16 mouse cellular contexts compared by ENCODE assay signal in genomic region chr2:166271373-166272189, GRCm38 (mm10).
A peak's percentile ranks its signal among the peaks of the same experiment; 100 is the strongest.
DNase-seq lines count a peak whose midpoint lies in the region; ATAC-seq lines count a peak whose summit lies in the region.
"Had no signal": no experiment of that assay in that cellular context is flagged by ENCODE, and none has a peak within 500 bp of the region (broad histone marks: within the 10 kb centered on the region; RNA-seq: fewer than 3 reads in every experiment).

No protein-coding gene starts in this region.

- no peak for ATAC-seq in forebrain, embryonic 11.5 days (replicated peaks; ENCODE audit: low FRiP score)
- no peak for ATAC-seq in hindbrain, embryonic 14.5 days (ENCODE audit: low FRiP score)

- intact Hi-C loops in heart, postnatal 36 days (cut with DNase I), result no loop called here

- no peak overlapping the region for H3K9ac ChIP-seq in forebrain, embryonic 11.5 days (ENCODE audit: low read length)
- peak overlapping the region; percentile 14; the same call in 1 of the 2 replicates for H3K9ac ChIP-seq in hindbrain, embryonic 14.5 days
- H3K9ac ChIP-seq: lung, embryonic 15.5 days had no signal

- H3K4me2 ChIP-seq in forebrain, embryonic 11.5 days (ENCODE audit: low read depth, low read length, severe bottlenecking), result no peak overlapping the region
- H3K4me2 ChIP-seq in hindbrain, embryonic 14.5 days (replicated peaks), result no peak overlapping the region
- H3K4me2 ChIP-seq: lung, embryonic 15.5 days had no signal

- H3K4me3 ChIP-seq in forebrain, embryonic 10.5 days, result no peak overlapping the region
- no peak overlapping the region for H3K4me3 ChIP-seq in forebrain, embryonic 11.5 days (ENCODE audit: low read depth, low read length)
- no peak overlapping the region for H3K4me3 ChIP-seq in hindbrain, embryonic 14.5 days (replicated peaks; ENCODE audit: low read length)
- H3K4me3 ChIP-seq: lung, embryonic 15.5 days; megakaryocyte, embryonic 14.5 days had no signal

- H3K9me3 ChIP-seq in forebrain, embryonic 10.5 days, result no peaks in the 10 kb centered on the region
- no peaks in the 10 kb centered on the region for H3K9me3 ChIP-seq in forebrain, embryonic 11.5 days (ENCODE audit: control insufficient read depth, low read length)
- H3K9me3 ChIP-seq in hindbrain, embryonic 14.5 days (ENCODE audit: control insufficient read depth, low read length), result no peaks in the 10 kb centered on the region
- H3K9me3 ChIP-seq: lung, embryonic 15.5 days; megakaryocyte, embryonic 14.5 days had no signal

- no peaks in the 10 kb centered on the region for H3K36me3 ChIP-seq in forebrain, embryonic 10.5 days (replicated peaks)
- no peaks in the 10 kb centered on the region for H3K36me3 ChIP-seq in forebrain, embryonic 11.5 days (ENCODE audit: control insufficient read depth, insufficient read depth, low read length)
- H3K36me3 ChIP-seq in hindbrain, embryonic 14.5 days (replicated peaks; ENCODE audit: control insufficient read depth, insufficient read depth), result no peaks in the 10 kb centered on the region
- H3K36me3 ChIP-seq: lung, embryonic 15.5 days had no signal

- DNase-seq in forebrain, embryonic 10.5 days (ENCODE audit: extremely low spot score, low spot score), result no peak
- DNase-seq in forebrain, embryonic 11.5 days (ENCODE audit: low spot score), result no peak
- DNase-seq in right cerebral cortex, adult 18-20 months, result peak; percentile 17
- DNase-seq in right cerebral cortex, postnatal 14 days, result no peak
- peak; percentile 47 for DNase-seq in hindbrain, embryonic 14.5 days (ENCODE audit: low spot score)
- DNase-seq in telencephalon, adult 2 months (ENCODE audit: low read depth, low spot score), result peak; percentile 72
- DNase-seq in yolk sac, embryonic 10.5 days (ENCODE audit: low spot score), result no peak
- no peak for DNase-seq in heart, postnatal 36 days
- DNase-seq: adrenal gland, postnatal 10 days; cerebellum, postnatal 25 days; kidney, adult 2 months; kidney, postnatal 4 days; spleen, adult 18-20 months; thymus, postnatal 4 days had no signal

- whole genome bisulfite sequencing in forebrain, embryonic 10.5 days, result 67% methylated on average over 11 of the region's 11 CpGs
- WGBS in forebrain, embryonic 11.5 days, result 55% methylated on average over 11 of the region's 11 CpGs
- 32% methylated on average over 11 of the region's 11 CpGs for WGBS in hindbrain, embryonic 14.5 days

- peaks cover 26% of the 10 kb centered on the region for H3K4me1 ChIP-seq in forebrain, embryonic 10.5 days
- peaks cover 6% of the 10 kb centered on the region for H3K4me1 ChIP-seq in forebrain, embryonic 11.5 days (replicated peaks; ENCODE audit: control insufficient read depth, insufficient read depth, low read length)
- peaks cover 19% of the 10 kb centered on the region for H3K4me1 ChIP-seq in hindbrain, embryonic 14.5 days (replicated peaks; ENCODE audit: control insufficient read depth, insufficient read depth, low read length)
- H3K4me1 ChIP-seq: megakaryocyte, embryonic 14.5 days had no signal

- H3K27me3 ChIP-seq in forebrain, embryonic 10.5 days (ENCODE audit: poor library complexity, severe bottlenecking), result peaks cover 10% of the 10 kb centered on the region; the same call in 1 of the 2 replicates
- H3K27me3 ChIP-seq in forebrain, embryonic 11.5 days (ENCODE audit: control insufficient read depth, insufficient read depth, low read length), result no peaks in the 10 kb centered on the region
- H3K27me3 ChIP-seq in hindbrain, embryonic 14.5 days (ENCODE audit: control insufficient read depth, insufficient read depth, low read length), result no peaks in the 10 kb centered on the region

- H3K27ac ChIP-seq in forebrain, embryonic 10.5 days, result peak overlapping the region; percentile 17
- H3K27ac ChIP-seq in forebrain, embryonic 11.5 days (ENCODE audit: low read depth, low read length), result no peak overlapping the region
- H3K27ac ChIP-seq in hindbrain, embryonic 14.5 days, result peak overlapping the region; percentile 69; the same call in 1 of the 2 replicates
- H3K27ac ChIP-seq: lung, embryonic 15.5 days had no signal

Comparison
In these comparisons a context has a peak if more than half of its experiments do, and no peak if none do; other contexts are left out.
1. DNase-seq: peak in right cerebral cortex, adult 18-20 months (single experiment), hindbrain, embryonic 14.5 days (single experiment) and telencephalon, adult 2 months (single experiment); none in forebrain, embryonic 10.5 days (single experiment), forebrain, embryonic 11.5 days (single experiment), right cerebral cortex, postnatal 14 days (single experiment), yolk sac, embryonic 10.5 days (single experiment) and heart, postnatal 36 days (0 of 2).